ENCODE assay signal across 25 mouse cellular contexts in genomic region chr7:66401605-66402004, GRCm38 (mm10). TPM values are rescaled to one million over a fixed set of nuclear protein-coding genes. Genes with fewer than 3 reads are reported as not detected.
"Had no signal": no experiment of that assay in that cellular context is flagged by ENCODE, and none has a peak within 500 bp of the region (broad histone marks: within the 10 kb centered on the region; RNA-seq: fewer than 3 reads in every experiment).

No protein-coding gene starts in this region.

- H3K27me3 ChIP-seq: liver, embryonic 15.5 days; lung, embryonic 15.5 days; midbrain, embryonic 13.5 days; neural tube, embryonic 12.5 days; stomach, embryonic 15.5 days had no signal

- H3K9me3 ChIP-seq: liver, embryonic 15.5 days; lung, embryonic 15.5 days; megakaryocyte, embryonic 14.5 days; midbrain, embryonic 13.5 days; neural tube, embryonic 12.5 days; stomach, embryonic 15.5 days had no signal

- DNase-seq: liver, postnatal 0 days; lung, adult 2 months; lung, postnatal 14 days; lung, postnatal 36 days; right cerebral cortex, postnatal 14 days; thymus, adult 2 months; thymus, postnatal 25 days; thymus, postnatal 4 days had no signal

- H3K4me2 ChIP-seq: liver, embryonic 15.5 days; lung, embryonic 15.5 days; midbrain, embryonic 13.5 days; neural tube, embryonic 12.5 days; stomach, embryonic 15.5 days had no signal

- H3K27ac ChIP-seq: liver, embryonic 15.5 days; lung, embryonic 15.5 days; macrophage; midbrain, embryonic 13.5 days; neural tube, embryonic 12.5 days; stomach, embryonic 15.5 days; stomach, postnatal 0 days had no signal

- H3K9ac ChIP-seq: liver, embryonic 15.5 days; liver, postnatal 0 days; lung, embryonic 15.5 days; midbrain, embryonic 13.5 days; neural tube, embryonic 12.5 days; stomach, embryonic 15.5 days had no signal

- H3K4me3 ChIP-seq: liver, embryonic 15.5 days; lung, embryonic 15.5 days; megakaryocyte, embryonic 14.5 days; midbrain, embryonic 13.5 days; neural tube, embryonic 12.5 days; stomach, embryonic 15.5 days had no signal

- ATAC-seq: liver, postnatal 0 days; lung, postnatal 0 days; midbrain, embryonic 13.5 days had no signal

- H3K36me3 ChIP-seq: liver, embryonic 15.5 days; lung, embryonic 15.5 days; midbrain, embryonic 13.5 days; neural tube, embryonic 12.5 days; stomach, embryonic 15.5 days had no signal

RNA-seq across cellular contexts. Expression of gene Aldh1a3, which starts 25.7 kb away (rescaled TPM):
- total RNA-seq: neutrophil, adult 5-6 weeks had no signal
- polyA plus RNA-seq: macrophage had no signal

RNA-seq across cellular contexts. Expression of gene Gm10974, which starts 35.9 kb away (rescaled TPM):
- total RNA-seq: megakaryocyte progenitor cell, adult 5-6 weeks; midbrain, postnatal 0 days; monocyte, adult 5-6 weeks; neutrophil, adult 5-6 weeks had no signal
- polyA plus RNA-seq: liver, embryonic 15.5 days; liver, postnatal 0 days; lung, adult 2 months; lung, embryonic 15.5 days; lung, postnatal 0 days; macrophage; midbrain, embryonic 13.5 days; midbrain, postnatal 0 days; neural tube, embryonic 12.5 days; neural tube, embryonic 14.5 days; spleen, adult 2 months; stomach, embryonic 15.5 days; stomach, postnatal 0 days; testis, adult 2 months; thymus, adult 2 months; urinary bladder, adult 2 months had no signal
